In genomic region chr2:58055383-58055782, GRCm38 (mm10) we compare ENCODE assay signal across 9 mouse cellular contexts. TPM values are rescaled to one million over a fixed set of nuclear protein-coding genes. Genes with fewer than 3 reads are reported as not detected.
DNase-seq lines count a peak whose midpoint lies in the region; ATAC-seq and TF ChIP-seq lines count a peak whose summit lies in the region.
"Had no signal": no experiment of that assay in that cellular context is flagged by ENCODE, and none has a peak within 500 bp of the region (broad histone marks: within the 10 kb centered on the region; RNA-seq: fewer than 3 reads in every experiment).

No protein-coding gene starts in this region.

- no peaks in the 10 kb centered on the region for H3K36me3 ChIP-seq in E14TG2a.4 (ENCODE audit: insufficient read depth, low read length)
- H3K36me3 ChIP-seq in forebrain, embryonic 16.5 days (ENCODE audit: control insufficient read depth, insufficient read depth), result no peaks in the 10 kb centered on the region
- H3K36me3 ChIP-seq in kidney, adult 2 months (ENCODE audit: control insufficient read depth, insufficient read depth, low read length), result no peaks in the 10 kb centered on the region
- no peaks in the 10 kb centered on the region for H3K36me3 ChIP-seq in limb, embryonic 11.5 days (ENCODE audit: control insufficient read depth, insufficient read depth, low read length)

- H3K4me1 ChIP-seq in E14TG2a.4 (replicated peaks; ENCODE audit: low read depth, low read length), result no peaks in the 10 kb centered on the region
- peaks cover 9% of the 10 kb centered on the region for H3K4me1 ChIP-seq in forebrain, embryonic 16.5 days (replicated peaks; ENCODE audit: control insufficient read depth, insufficient read depth, low read length)
- no peaks in the 10 kb centered on the region for H3K4me1 ChIP-seq in kidney, adult 2 months (ENCODE audit: control insufficient read depth, insufficient read depth, low read length)
- no peaks in the 10 kb centered on the region for H3K4me1 ChIP-seq in limb, embryonic 11.5 days (ENCODE audit: control insufficient read depth, insufficient read depth, low read length)

- DNase-seq in 3134 (ENCODE audit: extremely low read depth, insufficient read length, low spot score), result peak; percentile 1
- peak; percentile 12 for DNase-seq in c-Kit-positive CD71-positive TER-119-positive erythroid progenitor cells, embryonic 14.5 days (ENCODE audit: low spot score)
- peak; percentile 68 for DNase-seq in kidney, adult 2 months
- peak; percentile 67 for DNase-seq in limb, embryonic 11.5 days (ENCODE audit: low spot score)
- DNase-seq in thymus, postnatal 10 days (ENCODE audit: low spot score in 2 of 2), result peak; percentile 44 to 82

- no peak overlapping the region for H3K27ac ChIP-seq in forebrain, embryonic 16.5 days (ENCODE audit: low read length)
- no peak overlapping the region for H3K27ac ChIP-seq in kidney, adult 2 months (ENCODE audit: insufficient read depth, low read depth, low read length)
- no peak overlapping the region for H3K27ac ChIP-seq in limb, embryonic 11.5 days (replicated peaks; ENCODE audit: low read depth, low read length)

- H3K4me3 ChIP-seq in E14TG2a.4 (replicated peaks; ENCODE audit: low read length), result no peak overlapping the region
- H3K4me3 ChIP-seq in forebrain, embryonic 16.5 days (replicated peaks; ENCODE audit: low read length), result no peak overlapping the region
- no peak overlapping the region for H3K4me3 ChIP-seq in kidney, adult 2 months (ENCODE audit: insufficient read depth, low read depth, low read length)
- H3K4me3 ChIP-seq in limb, embryonic 11.5 days (ENCODE audit: low read depth, low read length), result no peak overlapping the region

- no peak overlapping the region for H3K9ac ChIP-seq in forebrain, embryonic 16.5 days (replicated peaks; ENCODE audit: low read depth, low read length)
- H3K9ac ChIP-seq in limb, embryonic 11.5 days (ENCODE audit: low read length), result no peak overlapping the region

- no peaks in the 10 kb centered on the region for H3K27me3 ChIP-seq in E14TG2a.4 (ENCODE audit: insufficient read depth, low read length)
- no peaks in the 10 kb centered on the region for H3K27me3 ChIP-seq in forebrain, embryonic 16.5 days (replicated peaks; ENCODE audit: control insufficient read depth, insufficient read depth, low read length)
- no peaks in the 10 kb centered on the region for H3K27me3 ChIP-seq in kidney, adult 2 months (replicated peaks; ENCODE audit: control insufficient read depth, insufficient read depth, low read length)
- no peaks in the 10 kb centered on the region for H3K27me3 ChIP-seq in limb, embryonic 11.5 days (ENCODE audit: control insufficient read depth, insufficient read depth, low read length)

- no peak for TF ChIP-seq POLR2A in kidney, adult 2 months (IDR thresholded peaks at IDR 0.05; ENCODE audit: low read depth, low read length)

- no peaks in the 10 kb centered on the region for H3K9me3 ChIP-seq in E14TG2a.4 (ENCODE audit: low read length)
- no peaks in the 10 kb centered on the region for H3K9me3 ChIP-seq in forebrain, embryonic 16.5 days (ENCODE audit: control insufficient read depth, low read length)
- H3K9me3 ChIP-seq in limb, embryonic 11.5 days (ENCODE audit: control insufficient read depth, low read length), result no peaks in the 10 kb centered on the region

- peak; percentile 47 for TF ChIP-seq CTCF in E14TG2a.4 (conservative IDR thresholded peaks at IDR 0.05; ENCODE audit: low read length)
- TF ChIP-seq CTCF in kidney, adult 2 months (conservative IDR thresholded peaks at IDR 0.05; ENCODE audit: insufficient read depth, insufficient read length, low read depth, low read length), result peak; percentile 87

- H3K4me2 ChIP-seq in forebrain, embryonic 16.5 days (ENCODE audit: low read length), result no peak overlapping the region
- no peak overlapping the region for H3K4me2 ChIP-seq in limb, embryonic 11.5 days (ENCODE audit: low read depth, severe bottlenecking)

- peak; percentile 60; the same call in 1 of the 2 replicates for ATAC-seq in forebrain, embryonic 16.5 days
- no peak for ATAC-seq in limb, embryonic 11.5 days (ENCODE audit: insufficient number of reproducible peaks, low FRiP score, low TSS enrichment, low read depth)
- ATAC-seq in neutrophil, adult 5-6 weeks (ENCODE audit: extremely low read depth, insufficient number of reproducible peaks, low FRiP score, poor library complexity, severe bottlenecking), result peak; percentile 97

RNA-seq across cellular contexts. Expression of gene Ermn, which starts 2.7 kb away (rescaled TPM):
- 1.7 and 2.6 TPM in 2 replicates for polyA plus RNA-seq in forebrain, embryonic 16.5 days (2015; fragmentation: Nextera tagmentation; extraction: Ambion mirVana)
- polyA plus RNA-seq in kidney, adult 2 months (2012; rRNA removed), result not detected in 2 replicates
- polyA plus RNA-seq in limb, embryonic 11.5 days (2014; fragmentation: Nextera tagmentation; extraction: Ambion mirVana), result 0.11 TPM in 1 of 2 replicates, not detected in the other
- not detected in 2 replicates for total RNA-seq in neutrophil, adult 5-6 weeks (2017)
- total RNA-seq: gastrocnemius, postnatal 36 days had no signal

RNA-seq across cellular contexts. Expression of gene Galnt5, which starts 57.7 kb away (rescaled TPM):
- polyA plus RNA-seq in forebrain, embryonic 16.5 days (2015; fragmentation: Nextera tagmentation; extraction: Ambion mirVana), result 0.06 and 0.09 TPM in 2 replicates
- 0.02 and 0.04 TPM in 2 replicates for polyA plus RNA-seq in kidney, adult 2 months (2012; rRNA removed)
- polyA plus RNA-seq in limb, embryonic 11.5 days (2014; fragmentation: Nextera tagmentation; extraction: Ambion mirVana), result 5.1 and 5.8 TPM in 2 replicates
- total RNA-seq in neutrophil, adult 5-6 weeks (2017), result not detected in 2 replicates

Comparison
In these comparisons a context has a peak if more than half of its experiments do, and no peak if none do; other contexts are left out.
1. DNase-seq: peak in every context shown above with its lines; median percentile 68 in kidney, adult 2 months; 67 in limb, embryonic 11.5 days; 63 in thymus, postnatal 10 days; 12 in c-Kit-positive CD71-positive TER-119-positive erythroid progenitor cells, embryonic 14.5 days; 1 in 3134.